In the genomic region with DNA sequence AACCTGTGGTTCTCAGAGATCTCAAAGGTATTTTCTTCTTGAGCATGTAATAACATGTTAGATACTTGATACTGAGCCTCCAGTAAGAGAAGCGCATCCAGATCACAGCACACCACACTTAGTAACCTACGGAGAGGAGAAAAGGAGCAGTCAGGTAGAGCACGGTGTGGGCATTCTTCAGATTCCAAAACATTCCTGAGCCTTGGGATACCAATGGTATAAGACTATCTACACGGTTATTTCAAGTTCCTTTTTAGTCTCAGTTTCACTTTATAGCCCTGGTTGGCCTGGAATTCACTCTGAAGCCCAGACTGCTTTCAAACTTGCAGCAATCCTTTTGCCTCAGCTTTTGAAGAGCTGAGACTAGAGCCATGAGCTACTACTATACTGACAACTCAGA, we compare ENCODE assay signal across 16 mouse cellular contexts.
"Had no signal": no experiment of that assay in that cellular context is flagged by ENCODE, and none has a peak within 500 bp of the region (broad histone marks: within the 10 kb centered on the region; RNA-seq: fewer than 3 reads in every experiment).

No protein-coding gene starts in this region.

- H3K9me3 ChIP-seq: neural tube, embryonic 13.5 days; neural tube, embryonic 15.5 days; stomach, embryonic 15.5 days had no signal

- DNase-seq: retina, postnatal 1 day; right cerebral cortex, adult 18-20 months; right cerebral cortex, postnatal 14 days; right cerebral cortex, postnatal 25 days; right cerebral cortex, postnatal 4 days; spleen, adult 18-20 months; thymus, adult 18-20 months; thymus, adult 2 months; thymus, postnatal 14 days; thymus, postnatal 25 days; thymus, postnatal 36 days; thymus, postnatal 4 days had no signal

- H3K9ac ChIP-seq: neural tube, embryonic 13.5 days; neural tube, embryonic 15.5 days; stomach, embryonic 15.5 days had no signal

- H3K36me3 ChIP-seq: neural tube, embryonic 13.5 days; neural tube, embryonic 15.5 days; stomach, embryonic 15.5 days had no signal

- H3K4me3 ChIP-seq: neural tube, embryonic 13.5 days; neural tube, embryonic 15.5 days; stomach, embryonic 15.5 days had no signal

- H3K27ac ChIP-seq: neural tube, embryonic 13.5 days; neural tube, embryonic 15.5 days; stomach, embryonic 15.5 days; stomach, postnatal 0 days had no signal

- H3K4me2 ChIP-seq: neural tube, embryonic 13.5 days; neural tube, embryonic 15.5 days; stomach, embryonic 15.5 days had no signal

- H3K4me1 ChIP-seq: neural tube, embryonic 15.5 days; stomach, embryonic 15.5 days had no signal

- H3K27me3 ChIP-seq: neural tube, embryonic 13.5 days; neural tube, embryonic 15.5 days; stomach, embryonic 15.5 days had no signal
